Mouse (Mus musculus) midbrain, embryonic 12.5 days (tissue): Measurements from ENCODE around the gene Eipr1. TPM values are rescaled to one million over a fixed set of nuclear protein-coding genes. Genes with fewer than 3 reads are reported as not detected.

Experiments used
- ATAC-seq: fragments of 200-750 bp; cut with Nextera tagmentation; 2 replicates; pipeline ENCODE4 v1.8.0; 2017; ENCODE audit warnings: low read depth, moderate TSS enrichment, moderate library complexity; ENCODE audit not compliant: low FRiP score
- H3K27ac ChIP-seq: fragments of 300-500 bp; sonication (generic); replicated peaks from 2 replicates; pipeline ENCODE4 v1.5.1; 2016; ENCODE audit warnings: mild to moderate bottlenecking
- H3K27me3 ChIP-seq: fragments of 300-500 bp; sonication (generic); 2 replicates; pipeline ENCODE4 v1.6.1; 2016; ENCODE audit warnings: mild to moderate bottlenecking
- H3K36me3 ChIP-seq: fragments of 300-500 bp; sonication (generic); 2 replicates; pipeline ENCODE4 v1.6.1; 2016
- H3K4me1 ChIP-seq: fragments of 300-500 bp; sonication (generic); 2 replicates; pipeline ENCODE4 v1.6.1; 2016
- H3K4me2 ChIP-seq: fragments of 300-500 bp; sonication (generic); replicated peaks from 2 replicates; pipeline ENCODE4 v1.6.1; 2016; ENCODE audit warnings: mild to moderate bottlenecking, moderate library complexity
- H3K4me3 ChIP-seq: fragments of 300-500 bp; sonication (generic); 2 replicates; pipeline ENCODE4 v1.5.1; 2016; ENCODE audit warnings: mild to moderate bottlenecking
- H3K9ac ChIP-seq: fragments of 300-500 bp; sonication (generic); replicated peaks from 2 replicates; pipeline ENCODE4 v1.6.1; 2016; ENCODE audit warnings: mild to moderate bottlenecking, moderate library complexity
- H3K9me3 ChIP-seq: fragments of 300-500 bp; sonication (generic); 2 replicates; pipeline ENCODE4 v1.6.1; 2016; ENCODE audit warnings: mild to moderate bottlenecking
- WGBS: fragments of 180-500 bp; shearing (Covaris S2); methylation state at CpG from one replicate; pipeline ENCODE4 v1.1.7; 2016; 5-methylcytosine and 5-hydroxymethylcytosine counted together
- polyA plus RNA-seq: library from polyadenylated mRNA; unstranded; fragments of >200 nt; fragmentation: Nextera tagmentation; extraction: Ambion mirVana; gene quantifications from 2 replicates; pipeline ENCODE4 v1.2.1, GENCODE M21; 2016

Gene Eipr1
- polyA plus RNA-seq, 1 experiment from 2014 or later = 53.6 TPM

DNA sequence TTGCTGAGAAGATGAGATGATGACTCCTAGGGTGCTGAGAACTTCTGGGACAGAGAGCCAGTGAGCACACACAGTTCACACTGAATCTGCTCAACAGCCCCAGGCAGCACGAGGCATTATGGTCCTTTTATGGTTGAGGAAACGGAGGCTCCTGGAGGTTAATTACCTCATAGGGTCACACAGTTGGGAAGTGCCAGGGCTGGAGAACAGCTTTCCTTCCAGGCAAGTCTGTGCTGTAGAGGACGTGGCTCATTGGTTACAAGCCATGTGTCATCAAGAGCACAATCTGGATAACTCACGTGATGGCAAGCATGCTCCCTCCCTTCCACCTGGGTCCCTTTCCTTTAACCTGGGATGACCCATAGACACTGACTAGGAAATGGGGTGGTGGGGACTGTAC is 148.1 kb downstream of the Eipr1 start:
- H3K27ac ChIP-seq = no peak overlapping the region
- H3K4me1 ChIP-seq = no peaks in the 10 kb centered on the region
- no peaks in the 10 kb centered on the region for H3K27me3 ChIP-seq
- H3K4me2 ChIP-seq = no peak overlapping the region
- H3K4me3 ChIP-seq = no peak overlapping the region
- 59% methylated on average over 4 of the region's 4 CpGs for WGBS
- no peak overlapping the region for H3K9ac ChIP-seq
- no peak for ATAC-seq
- no peaks in the 10 kb centered on the region for H3K36me3 ChIP-seq
- no peaks in the 10 kb centered on the region for H3K9me3 ChIP-seq

DNA sequence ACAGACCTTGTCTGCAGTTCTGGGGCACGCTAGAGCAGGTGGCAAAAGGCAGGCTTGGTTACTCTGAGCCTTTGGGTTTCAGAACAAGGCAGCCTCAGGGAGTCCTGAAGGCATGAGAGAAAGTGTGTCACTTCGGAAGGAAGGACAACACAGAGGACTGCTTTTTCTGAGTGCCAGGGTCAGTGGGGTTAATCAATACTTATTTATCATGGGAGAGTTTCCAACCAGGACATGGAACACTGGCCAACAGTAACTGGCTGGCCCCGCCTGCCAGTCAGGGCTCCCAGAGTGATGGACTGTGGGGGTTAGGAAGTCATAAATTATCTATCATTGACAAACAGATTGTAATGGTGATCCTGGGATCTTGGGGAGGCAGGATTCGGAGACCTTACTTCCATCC is 148.7 kb downstream of the Eipr1 start:
- H3K27ac ChIP-seq = no peak overlapping the region
- H3K9ac ChIP-seq = no peak overlapping the region

DNA sequence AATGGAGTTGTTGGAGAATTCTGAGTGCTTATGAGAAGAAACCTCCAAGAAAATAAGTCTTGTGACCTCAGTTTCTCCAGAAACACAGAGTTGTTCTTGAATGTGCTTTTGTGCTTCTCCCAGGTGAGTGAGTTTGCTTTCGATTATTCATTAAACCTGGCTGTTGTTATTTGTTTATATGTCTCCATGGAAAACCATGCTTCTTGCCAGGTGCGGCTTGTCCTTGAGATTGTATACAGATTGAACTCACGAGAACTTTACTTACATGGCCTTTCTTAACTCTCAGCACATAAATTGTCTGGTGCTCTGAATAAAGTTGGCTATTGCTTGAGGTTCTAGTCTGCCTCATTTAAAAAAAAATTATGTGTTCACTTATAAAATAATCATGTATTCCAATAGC is 150.5 kb downstream of the Eipr1 start:
- H3K4me2 ChIP-seq = no peak overlapping the region
- WGBS = 91% methylated on average over 3 of the region's 3 CpGs

More for the DNA sequence above, 148.7 kb downstream of the Eipr1 start:
- no peaks in the 10 kb centered on the region for H3K4me1 ChIP-seq
- H3K4me2 ChIP-seq = no peak overlapping the region
- H3K27me3 ChIP-seq = no peaks in the 10 kb centered on the region
- 82% methylated on average over 4 of the region's 4 CpGs for WGBS
- no peaks in the 10 kb centered on the region for H3K9me3 ChIP-seq
- H3K4me3 ChIP-seq = no peak overlapping the region
- H3K36me3 ChIP-seq = no peaks in the 10 kb centered on the region
- no peak for ATAC-seq

GRCm38 (mm10) chr12:28903082-28903481 is 151.5 kb downstream of the Eipr1 start:
- Histone ChIP-seq H3K4me2 (no peak overlapping the region), H3K4me3 (no peak overlapping the region), H3K9me3 (no peaks in the 10 kb centered on the region), H3K4me1 (peaks cover 18% of the 10 kb centered on the region), H3K9ac (no peak overlapping the region), H3K27me3 (no peaks in the 10 kb centered on the region), H3K27ac (no peak overlapping the region), H3K36me3 (no peaks in the 10 kb centered on the region)
- WGBS = 83% methylated on average over 4 of the region's 4 CpGs
- no peak for ATAC-seq

More for the DNA sequence above, 150.5 kb downstream of the Eipr1 start:
- no peak for ATAC-seq
- Histone ChIP-seq H3K9ac (no peak overlapping the region), H3K4me3 (no peak overlapping the region), H3K9me3 (no peaks in the 10 kb centered on the region), H3K27me3 (no peaks in the 10 kb centered on the region), H3K4me1 (peaks cover 8% of the 10 kb centered on the region), H3K36me3 (no peaks in the 10 kb centered on the region), H3K27ac (no peak overlapping the region)

DNA sequence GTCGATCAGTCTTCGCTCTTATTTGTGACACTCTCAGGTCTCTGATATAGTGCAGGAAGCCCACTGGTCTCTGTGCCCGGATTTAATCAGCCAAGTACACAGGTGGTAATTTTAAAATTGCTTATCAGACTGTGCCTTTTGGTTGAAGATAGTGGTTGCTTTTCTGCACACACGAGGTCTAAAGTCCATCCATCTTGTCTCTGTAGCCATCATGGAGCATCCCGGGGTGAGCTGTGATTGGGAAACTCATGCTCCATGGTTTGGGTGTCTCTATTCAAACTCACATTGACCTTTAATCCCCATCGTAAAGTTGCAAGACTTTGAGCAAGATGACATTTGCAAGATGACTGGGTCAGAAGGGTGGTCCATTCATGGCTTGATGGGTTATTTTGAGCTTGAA is 153.9 kb downstream of the Eipr1 start:
- Histone ChIP-seq H3K9me3 (no peaks in the 10 kb centered on the region), H3K4me3 (no peak overlapping the region)
- 89% methylated on average over 6 of the region's 6 CpGs for WGBS

GRCm38 (mm10) chr12:28906016-28906415 is 154.4 kb downstream of the Eipr1 start:
- Histone ChIP-seq H3K27me3 (no peaks in the 10 kb centered on the region), H3K4me2 (no peak overlapping the region), H3K4me1 (peaks cover 25% of the 10 kb centered on the region), H3K9ac (no peak overlapping the region), H3K9me3 (no peaks in the 10 kb centered on the region), H3K36me3 (no peaks in the 10 kb centered on the region), H3K4me3 (no peak overlapping the region), H3K27ac (no peak overlapping the region)
- ATAC-seq = no peak
- WGBS = 93% methylated on average over 1 of the region's 1 CpGs

More for the DNA sequence above, 153.9 kb downstream of the Eipr1 start:
- no peak overlapping the region for H3K4me2 ChIP-seq
- peaks cover 23% of the 10 kb centered on the region for H3K4me1 ChIP-seq
- no peaks in the 10 kb centered on the region for H3K36me3 ChIP-seq
- H3K27me3 ChIP-seq = no peaks in the 10 kb centered on the region
- no peak overlapping the region for H3K9ac ChIP-seq
- ATAC-seq = no peak
- no peak overlapping the region for H3K27ac ChIP-seq

DNA sequence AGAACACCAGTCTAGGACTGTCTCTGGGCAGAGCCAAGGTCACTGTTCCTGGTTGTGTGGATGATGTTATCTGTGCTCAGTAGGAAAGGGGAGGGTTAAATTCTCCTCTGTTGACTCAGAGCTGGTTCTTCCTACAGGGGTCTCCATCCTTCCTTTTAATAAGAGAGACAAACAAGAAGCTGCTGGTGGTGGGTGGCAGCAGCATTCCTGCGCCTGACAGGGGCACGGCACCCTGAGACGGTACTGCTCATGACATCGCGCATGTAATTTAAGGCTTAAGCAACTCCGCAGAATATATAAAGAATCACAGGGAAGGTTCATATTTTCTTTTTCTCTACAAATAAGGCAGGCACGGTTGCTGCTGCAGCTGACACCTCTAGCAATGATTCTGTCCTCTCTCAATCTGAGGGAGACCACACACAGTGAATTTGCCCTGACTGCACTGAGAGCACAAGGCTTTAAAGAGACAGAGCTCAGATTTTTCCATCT is 155.2 kb downstream of the Eipr1 start:
- Histone ChIP-seq H3K9ac (peak overlapping the region; percentile 37; the same call in 1 of the 2 replicates), H3K27ac (peak overlapping the region; percentile 65), H3K4me2 (peak overlapping the region; percentile 25), H3K36me3 (no peaks in the 10 kb centered on the region), H3K4me1 (peaks cover 27% of the 10 kb centered on the region), H3K27me3 (no peaks in the 10 kb centered on the region), H3K4me3 (no peak overlapping the region), H3K9me3 (no peaks in the 10 kb centered on the region)
- 14% methylated on average over 7 of the region's 7 CpGs for WGBS
- ATAC-seq = 0 out of 2 replicates have a peak, but pooled peaks have one; percentile 25

DNA sequence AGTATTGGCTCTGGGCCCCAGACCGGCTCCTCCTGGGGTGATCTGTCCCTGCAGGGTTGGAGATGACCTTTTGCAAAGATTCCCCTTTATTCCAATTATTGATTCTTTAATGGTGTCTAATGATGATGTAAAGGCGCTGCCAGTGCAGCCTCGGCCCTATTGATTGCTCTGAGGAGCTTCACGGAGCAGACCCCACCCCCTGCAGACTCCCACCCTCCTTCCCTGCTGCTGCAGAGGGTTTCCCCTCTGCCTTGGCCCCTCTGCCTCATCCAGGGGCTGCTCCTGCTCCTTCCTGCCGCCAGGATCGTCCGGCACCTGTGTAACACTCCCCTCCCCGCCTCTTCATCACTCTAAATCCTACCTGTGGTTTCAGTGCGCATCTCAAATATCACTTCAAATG is 156.2 kb downstream of the Eipr1 start:
- Histone ChIP-seq H3K9me3 (no peaks in the 10 kb centered on the region), H3K4me3 (no peak overlapping the region), H3K36me3 (no peaks in the 10 kb centered on the region), H3K4me1 (peaks cover 32% of the 10 kb centered on the region), H3K4me2 (0 out of 2 replicates have a peak overlapping the region, but pooled peaks have one; percentile 9), H3K27me3 (no peaks in the 10 kb centered on the region), H3K9ac (peak overlapping the region; percentile 37; the same call in 1 of the 2 replicates), H3K27ac (peak overlapping the region; percentile 65)
- ATAC-seq = peak; percentile 45
- 31% methylated on average over 8 of the region's 9 CpGs for WGBS

DNA sequence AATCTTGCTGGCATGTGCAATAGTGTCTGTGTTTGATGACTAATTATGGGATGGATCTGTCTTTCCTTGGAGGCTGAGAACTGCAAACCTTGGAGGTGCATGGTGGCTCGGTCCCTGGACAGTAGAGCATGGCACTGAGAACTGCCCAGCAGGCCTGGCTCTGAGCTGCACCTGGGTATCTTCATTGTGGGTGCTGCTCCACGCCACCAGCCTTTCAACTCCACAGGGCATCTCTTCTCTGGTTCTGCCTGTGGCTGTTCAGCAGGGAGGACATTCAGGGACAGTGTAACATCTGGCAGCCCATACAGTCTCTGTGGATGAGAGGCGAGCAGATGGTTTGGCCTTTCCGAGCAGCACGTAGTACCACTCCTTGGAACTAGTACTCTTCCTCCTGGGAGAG is 158.2 kb downstream of the Eipr1 start:
- no peak overlapping the region for H3K9ac ChIP-seq
- peaks cover 35% of the 10 kb centered on the region for H3K4me1 ChIP-seq
- H3K27ac ChIP-seq = no peak overlapping the region
- H3K36me3 ChIP-seq = no peaks in the 10 kb centered on the region
- WGBS = 84% methylated on average over 5 of the region's 5 CpGs
- H3K4me2 ChIP-seq = no peak overlapping the region
- H3K4me3 ChIP-seq = no peak overlapping the region
- H3K9me3 ChIP-seq = no peaks in the 10 kb centered on the region
- no peak for ATAC-seq
- H3K27me3 ChIP-seq = no peaks in the 10 kb centered on the region

DNA sequence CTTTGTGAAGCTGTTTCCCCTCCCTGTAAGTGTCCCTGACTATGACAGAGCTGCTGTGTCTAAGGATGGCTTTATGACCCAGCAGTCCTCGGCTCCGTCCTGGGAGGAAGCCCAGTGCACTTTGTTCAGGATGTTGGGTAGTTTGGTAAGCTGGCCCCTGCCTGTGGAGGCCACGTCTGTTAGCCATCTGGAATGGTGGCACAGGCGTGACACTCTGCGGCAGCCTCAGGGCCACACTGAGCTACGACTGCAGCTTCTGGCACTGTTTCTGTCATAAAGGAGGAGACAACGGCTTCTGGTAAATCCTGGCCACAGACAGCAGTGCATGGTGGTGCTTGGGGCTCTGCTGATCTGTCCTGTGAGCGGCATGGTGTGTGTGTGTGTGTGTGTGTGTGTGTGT is 159.0 kb downstream of the Eipr1 start:
- WGBS = 81% methylated on average over 8 of the region's 8 CpGs
- Histone ChIP-seq H3K4me2 (no peak overlapping the region), H3K27ac (0 out of 2 replicates have a peak overlapping the region, but pooled peaks have one; percentile 10), H3K4me3 (no peak overlapping the region), H3K9me3 (no peaks in the 10 kb centered on the region), H3K27me3 (no peaks in the 10 kb centered on the region), H3K9ac (no peak overlapping the region), H3K36me3 (no peaks in the 10 kb centered on the region), H3K4me1 (peaks cover 35% of the 10 kb centered on the region)
- no peak for ATAC-seq

GRCm38 (mm10) chr12:28912351-28912936 is 160.8 kb downstream of the Eipr1 start:
- no peaks in the 10 kb centered on the region for H3K9me3 ChIP-seq
- H3K9ac ChIP-seq = no peak overlapping the region
- peak overlapping the region; percentile 43; the same call in 1 of the 2 replicates for H3K27ac ChIP-seq
- 78% methylated on average over 18 of the region's 18 CpGs for WGBS
- ATAC-seq = no peak
- H3K4me1 ChIP-seq = peaks cover 24% of the 10 kb centered on the region
- no peaks in the 10 kb centered on the region for H3K27me3 ChIP-seq
- H3K4me2 ChIP-seq = no peak overlapping the region
- no peaks in the 10 kb centered on the region for H3K36me3 ChIP-seq
- no peak overlapping the region for H3K4me3 ChIP-seq

DNA sequence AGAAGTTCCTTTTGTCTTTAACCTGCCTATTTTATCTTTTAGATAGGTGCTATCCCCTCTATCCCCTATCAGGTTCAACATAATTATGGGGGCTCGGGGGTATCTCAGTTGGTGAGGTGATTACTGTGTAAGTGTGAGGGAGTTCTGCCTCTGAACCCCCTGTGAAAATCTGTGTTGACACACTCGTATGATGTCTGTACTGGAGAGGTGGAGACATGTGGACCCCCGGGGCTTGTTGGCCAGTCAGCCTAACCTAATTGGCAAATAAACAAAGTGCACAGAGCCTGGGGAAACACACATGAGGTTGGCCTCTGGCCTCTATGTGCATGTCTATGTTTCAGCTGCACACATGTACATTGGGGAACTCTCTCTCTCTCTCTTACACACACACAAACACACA is 161.5 kb downstream of the Eipr1 start:
- Histone ChIP-seq H3K4me2 (no peak overlapping the region), H3K4me3 (no peak overlapping the region), H3K4me1 (peaks cover 17% of the 10 kb centered on the region), H3K36me3 (no peaks in the 10 kb centered on the region), H3K9ac (no peak overlapping the region), H3K27ac (peak overlapping the region; percentile 43; the same call in 1 of the 2 replicates), H3K9me3 (no peaks in the 10 kb centered on the region), H3K27me3 (no peaks in the 10 kb centered on the region)
- ATAC-seq = no peak
- WGBS = 67% methylated on average over 3 of the region's 3 CpGs
